Mouse (Mus musculus) liver, postnatal 0 days (tissue): ENCODE measurements around the gene Bphl. TPM values are rescaled to one million over a fixed set of nuclear protein-coding genes. Genes with fewer than 3 reads are reported as not detected.

Experiments
- ATAC-seq: fragments of 200-750 bp; cut with Nextera tagmentation; 2 replicates; pipeline ENCODE4 v1.8.0; 2017; ENCODE audit warnings: mild to moderate bottlenecking, moderate library complexity
- DNase-seq: peaks from one replicate; pipeline ENCODE4 v3.0.0-alpha.2; 2016
- H3K27ac ChIP-seq: fragments of 300-500 bp; sonication (generic); 2 replicates; pipeline ENCODE4 v1.5.1; 2014; ENCODE audit warnings: antibody characterized with exemption, moderate library complexity, mild to moderate bottlenecking, low read depth
- H3K27me3 ChIP-seq: fragments of 300-500 bp; sonication (generic); 2 replicates; pipeline ENCODE4 v1.6.1; 2014; ENCODE audit warnings: low read length, control low read depth, mixed read lengths; ENCODE audit not compliant: insufficient read depth
- H3K36me3 ChIP-seq: fragments of 300-500 bp; sonication (generic); replicated peaks from 2 replicates; pipeline ENCODE4 v1.6.1; 2014; ENCODE audit warnings: mild to moderate bottlenecking, control low read depth, low read length, moderate library complexity, mixed read lengths; ENCODE audit not compliant: insufficient read depth
- H3K4me1 ChIP-seq: fragments of 300-500 bp; sonication (generic); 2 replicates; pipeline ENCODE4 v1.6.1; 2014; ENCODE audit warnings: antibody characterized with exemption, mild to moderate bottlenecking, control low read depth; ENCODE audit not compliant: insufficient read depth
- H3K4me2 ChIP-seq: fragments of 300-500 bp; sonication (generic); 2 replicates; pipeline ENCODE4 v1.6.1; 2014; ENCODE audit warnings: low read depth, mild to moderate bottlenecking, low read length, moderate library complexity, mixed read lengths
- H3K4me3 ChIP-seq: fragments of 300-500 bp; sonication (generic); 2 replicates; pipeline ENCODE4 v1.5.1; 2014; ENCODE audit warnings: low read depth, low read length
- H3K9ac ChIP-seq: fragments of 300-500 bp; sonication (generic); replicated peaks from 2 replicates; pipeline ENCODE4 v1.6.1; 2014; ENCODE audit warnings: mild to moderate bottlenecking, moderate library complexity
- H3K9me3 ChIP-seq: fragments of 300-500 bp; sonication (generic); 2 replicates; pipeline ENCODE4 v1.6.1; 2016; ENCODE audit warnings: mild to moderate bottlenecking, control low read depth, low read length, mixed read lengths
- CTCF ChIP-seq: sonication (generic); IDR thresholded peaks from 2 replicates; pipeline ENCODE4 v1.5.1; 2016; ENCODE audit warnings: antibody characterized with exemption, low read depth
- EP300 ChIP-seq: IDR thresholded peaks from 2 replicates; pipeline ENCODE4 v1.6.1; 2016; ENCODE audit warnings: antibody characterized with exemption, low read depth, mild to moderate bottlenecking
- WGBS: fragments of 180-500 bp; shearing (Covaris S2); extraction: QIAGEN DNeasy Blood & Tissue Kit; methylation state at CpG from one replicate; pipeline ENCODE4 v1.1.7; 2014; ENCODE audit not compliant: insufficient replicate concordance; 5-methylcytosine and 5-hydroxymethylcytosine counted together
- polyA plus RNA-seq: library from polyadenylated mRNA; unstranded; fragments of >200 nt; fragmentation: Nextera tagmentation; extraction: Ambion mirVana; gene quantifications from 2 replicates; pipeline ENCODE4 v1.2.1, GENCODE M21; 2015

The Bphl gene
- polyA plus RNA-seq, 1 experiment from 2014 or later: 95.6 TPM

- ATAC-seq (no peak), DNase-seq (no peak)
- H3K9ac ChIP-seq: no peak overlapping the region
- peaks cover 11% of the 10 kb centered on the region for H3K4me1 ChIP-seq
- H3K4me3 ChIP-seq: no peak overlapping the region
- H3K36me3 ChIP-seq: no peaks in the 10 kb centered on the region
- H3K9me3 ChIP-seq: no peaks in the 10 kb centered on the region
- H3K4me2 ChIP-seq: no peak overlapping the region
- no peak overlapping the region for H3K27ac ChIP-seq
- TF ChIP-seq EP300 (no peak), CTCF (no peak)
- 70% methylated on average over 1 of the region's 1 CpGs for WGBS
- no peaks in the 10 kb centered on the region for H3K27me3 ChIP-seq
Measured at GRCm38 (mm10) chr13:34105364-34105763, 68.0 kb downstream of the Bphl start.

DNA sequence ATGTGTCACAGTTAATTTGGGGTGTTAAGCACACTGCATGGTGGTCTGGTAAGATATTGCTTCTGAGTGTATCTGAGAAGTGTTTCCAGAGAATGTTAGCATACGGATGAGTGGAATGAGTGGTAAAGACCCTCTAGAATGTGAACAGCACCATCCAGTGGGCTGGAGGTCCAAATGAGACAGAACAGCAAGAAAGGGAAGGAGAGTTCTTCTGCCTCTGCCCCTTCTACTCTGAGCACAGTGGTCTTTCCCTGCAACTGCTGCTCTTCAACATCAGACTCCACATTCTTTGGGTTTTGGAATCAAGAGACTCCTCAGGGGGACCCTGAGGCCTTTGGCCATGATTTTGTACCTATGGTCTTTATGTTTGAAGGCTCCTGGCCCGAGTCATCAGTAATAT lies 68.9 kb downstream of the Bphl start:
- DNase-seq (no peak), ATAC-seq (no peak)
- TF ChIP-seq EP300 (no peak), CTCF (no peak)
- no peak overlapping the region for H3K9ac ChIP-seq
- H3K4me1 ChIP-seq: peaks cover 6% of the 10 kb centered on the region; the same call in 1 of the 2 replicates
- no peaks in the 10 kb centered on the region for H3K27me3 ChIP-seq
- 80% methylated on average over 2 of the region's 2 CpGs for WGBS
- no peaks in the 10 kb centered on the region for H3K36me3 ChIP-seq
- no peaks in the 10 kb centered on the region for H3K9me3 ChIP-seq
- no peak overlapping the region for H3K4me3 ChIP-seq
- no peak overlapping the region for H3K27ac ChIP-seq
- H3K4me2 ChIP-seq: no peak overlapping the region

DNA sequence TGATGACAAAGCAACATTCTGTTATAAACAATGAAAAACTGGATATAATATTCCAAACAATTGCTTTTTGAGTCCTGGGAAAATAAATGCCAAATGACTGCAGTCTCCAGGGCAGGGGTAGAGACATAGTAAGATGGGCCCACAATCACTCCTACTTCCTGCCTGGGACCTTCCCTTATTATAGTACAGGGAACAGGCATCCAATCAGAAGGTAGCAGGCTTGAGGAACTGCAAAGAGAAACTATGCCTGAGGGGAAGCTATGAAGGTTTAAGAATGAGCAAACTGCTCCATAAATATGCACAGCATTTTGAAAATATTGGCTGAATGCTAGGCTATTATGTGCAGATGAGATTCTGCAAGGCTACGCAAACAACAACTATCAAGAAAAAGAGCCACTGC lies 69.6 kb downstream of the Bphl start:
- H3K9ac ChIP-seq: no peak overlapping the region
- no peak overlapping the region for H3K4me2 ChIP-seq
- no peak for ATAC-seq
- H3K36me3 ChIP-seq: no peaks in the 10 kb centered on the region
- no peaks in the 10 kb centered on the region for H3K9me3 ChIP-seq
- peaks cover 6% of the 10 kb centered on the region; the same call in 1 of the 2 replicates for H3K4me1 ChIP-seq
- no peaks in the 10 kb centered on the region for H3K27me3 ChIP-seq
- no peak overlapping the region for H3K27ac ChIP-seq
- WGBS: 88% methylated on average over 1 of the region's 1 CpGs
- H3K4me3 ChIP-seq: no peak overlapping the region
- no peak for DNase-seq
- no peak for TF ChIP-seq EP300
- TF ChIP-seq CTCF: no peak

- H3K9ac ChIP-seq: no peak overlapping the region
- no peaks in the 10 kb centered on the region for H3K27me3 ChIP-seq
- ATAC-seq (no peak), DNase-seq (no peak)
- peaks cover 11% of the 10 kb centered on the region; the same call in 1 of the 2 replicates for H3K4me1 ChIP-seq
- 76% methylated on average over 4 of the region's 4 CpGs for WGBS
- no peak for TF ChIP-seq CTCF
- TF ChIP-seq EP300: no peak
- H3K9me3 ChIP-seq: no peaks in the 10 kb centered on the region
- no peak overlapping the region for H3K4me2 ChIP-seq
- H3K36me3 ChIP-seq: no peaks in the 10 kb centered on the region
- no peak overlapping the region for H3K27ac ChIP-seq
- H3K4me3 ChIP-seq: no peak overlapping the region
Measured at GRCm38 (mm10) chr13:34109035-34109676, 71.8 kb downstream of the Bphl start.

DNA sequence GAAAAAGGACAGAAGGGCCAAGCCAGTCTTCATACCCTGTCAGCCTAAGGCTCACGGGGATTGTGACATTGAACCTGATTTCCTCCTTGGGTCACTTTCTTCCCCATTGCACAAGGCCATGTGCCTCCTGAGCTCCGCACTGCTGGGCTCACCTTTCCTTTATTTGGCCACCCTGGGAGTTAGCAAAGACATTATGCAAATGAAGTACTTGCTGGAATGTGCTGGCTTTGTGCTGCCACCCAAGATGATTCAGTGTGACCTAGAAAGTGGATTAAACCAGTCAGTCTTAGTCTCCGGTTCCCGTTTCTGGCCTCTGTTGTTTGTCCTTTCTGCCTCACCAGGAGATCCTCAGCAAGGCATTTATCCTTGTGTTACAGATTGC lies 72.3 kb downstream of the Bphl start:
- ATAC-seq: no peak
- Histone ChIP-seq H3K27ac (no peak overlapping the region), H3K9me3 (no peaks in the 10 kb centered on the region), H3K4me1 (peaks cover 11% of the 10 kb centered on the region; the same call in 1 of the 2 replicates), H3K4me2 (no peak overlapping the region), H3K4me3 (no peak overlapping the region), H3K9ac (no peak overlapping the region), H3K36me3 (no peaks in the 10 kb centered on the region), H3K27me3 (no peaks in the 10 kb centered on the region)
- no peak for DNase-seq
- TF ChIP-seq EP300 (no peak), CTCF (no peak)
- WGBS: 63% methylated on average over 4 of the region's 4 CpGs

DNA sequence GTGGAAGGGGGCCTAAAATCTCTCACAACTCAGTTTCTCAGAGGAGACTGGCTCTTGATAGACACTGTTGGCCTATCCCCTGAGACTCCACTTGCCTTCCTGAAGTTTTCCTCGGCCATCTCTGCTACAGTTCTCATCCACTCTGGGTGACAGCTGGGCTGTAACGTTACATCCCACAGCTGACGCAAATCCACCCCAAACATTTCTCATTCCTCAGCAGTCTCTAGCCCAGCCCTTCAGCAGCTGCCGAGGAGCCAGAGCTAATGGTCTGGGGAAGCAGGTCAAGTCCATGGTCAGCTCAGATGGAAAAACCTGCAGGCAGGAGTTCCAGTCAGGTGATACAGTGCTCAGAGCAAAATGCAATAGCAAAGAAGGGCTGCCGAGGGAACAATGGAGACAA lies 73.6 kb downstream of the Bphl start:
- no peak overlapping the region for H3K4me3 ChIP-seq
- H3K4me1 ChIP-seq: peaks cover 11% of the 10 kb centered on the region; the same call in 1 of the 2 replicates
- ATAC-seq (no peak), DNase-seq (no peak)
- WGBS: 65% methylated on average over 5 of the region's 5 CpGs
- no peak overlapping the region for H3K4me2 ChIP-seq
- no peaks in the 10 kb centered on the region for H3K9me3 ChIP-seq
- H3K27ac ChIP-seq: no peak overlapping the region
- H3K36me3 ChIP-seq: no peaks in the 10 kb centered on the region
- H3K27me3 ChIP-seq: no peaks in the 10 kb centered on the region
- no peak for TF ChIP-seq EP300
- no peak overlapping the region for H3K9ac ChIP-seq

GRCm38 (mm10) chr13:34111878-34112277 lies 74.5 kb downstream of the Bphl start:
- Histone ChIP-seq H3K27me3 (no peaks in the 10 kb centered on the region), H3K9ac (no peak overlapping the region), H3K9me3 (no peaks in the 10 kb centered on the region), H3K4me2 (no peak overlapping the region), H3K4me1 (peaks cover 8% of the 10 kb centered on the region; the same call in 1 of the 2 replicates), H3K4me3 (no peak overlapping the region), H3K36me3 (no peaks in the 10 kb centered on the region), H3K27ac (no peak overlapping the region)
- no peak for ATAC-seq
- DNase-seq: no peak
- TF ChIP-seq EP300: no peak
- no peak for TF ChIP-seq CTCF
- whole genome bisulfite sequencing: 80% methylated on average over 3 of the region's 3 CpGs
